Mouse (Mus musculus) spleen, adult 2 months (tissue): ENCODE data around the gene Sdhaf4.

Experiments used
- CTCF ChIP-seq: fragments of 200-500 bp; IDR thresholded peaks from 2 replicates; pipeline ENCODE4 v1.5.1; 2011; ENCODE audit warnings: mild to moderate bottlenecking, inconsistent platforms; ENCODE audit not compliant: insufficient read depth, insufficient read length, insufficient replicate concordance; ENCODE audit errors: extremely low read depth
- POLR2A ChIP-seq: fragments of 200-500 bp; IDR thresholded peaks from 2 replicates; pipeline ENCODE4 v1.6.1; 2011; ENCODE audit warnings: low read depth, low read length, inconsistent platforms

- no peak for TF ChIP-seq POLR2A
- no peak for TF ChIP-seq CTCF
Measured at GRCm38 (mm10) chr1:23995420-23995819, 10.0 kb downstream of the Sdhaf4 start.
